Mouse (Mus musculus) thymus, adult 2 months (tissue): ENCODE results near the gene Fgfr2.

Experiments used
- CTCF ChIP-seq: fragments of 200-500 bp; IDR thresholded peaks from 2 replicates; pipeline ENCODE4 v1.5.1; 2012; ENCODE audit warnings: mild to moderate bottlenecking, control low read depth, low read length, moderate library complexity, borderline replicate concordance; ENCODE audit not compliant: control insufficient read depth, poor library complexity, insufficient read depth; ENCODE audit errors: extremely low read depth
- POLR2A ChIP-seq: fragments of 200-500 bp; IDR thresholded peaks from 2 replicates; pipeline ENCODE4 v1.6.1; 2012; ENCODE audit warnings: mild to moderate bottlenecking, low read length, control low read depth, moderate library complexity; ENCODE audit not compliant: control insufficient read depth, poor library complexity, insufficient read depth; ENCODE audit errors: extremely low read depth

GRCm38 (mm10) chr7:132673931-132674755 is 449.0 kb downstream of the Fgfr2 start:
- no peak for TF ChIP-seq CTCF
- no peak for TF ChIP-seq POLR2A
